Mouse (Mus musculus): Measurements from ENCODE around the gene Schip1.

The Schip1 gene

GRCm38 (mm10) chr3:68664337-68664736, 599.7 kb downstream of the Schip1 start:
- DNase-seq (ENCODE audit: low read depth, low spot score), result no peak

GRCm38 (mm10) chr3:68666377-68666776, 601.8 kb downstream of the Schip1 start:
- DNase-seq (ENCODE audit: low read depth, low spot score), result no peak

DNA sequence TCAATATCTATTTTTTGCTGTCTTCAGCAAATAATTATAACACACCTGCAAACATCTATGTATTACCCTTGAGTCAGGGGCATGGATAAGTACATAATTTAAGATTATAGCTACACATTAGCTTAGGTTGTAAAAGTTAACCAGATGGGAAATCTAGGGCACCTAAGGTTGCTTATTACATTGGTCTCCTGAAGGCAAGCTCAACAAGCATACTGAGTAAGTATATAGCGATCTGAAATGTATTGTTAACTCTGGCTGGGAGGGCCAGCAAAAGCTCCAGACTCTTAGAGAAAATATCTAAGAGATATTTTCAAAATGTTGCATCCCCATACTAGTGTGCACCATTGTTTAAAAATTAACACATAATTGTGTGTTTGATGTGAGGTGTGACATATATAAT, 603.2 kb downstream of the Schip1 start:
- no peak for DNase-seq (ENCODE audit: low read depth, low spot score)

- no peak for DNase-seq (ENCODE audit: low read depth, low spot score)
Observed at GRCm38 (mm10) chr3:68669418-68669974, 604.9 kb downstream of the Schip1 start.

DNA sequence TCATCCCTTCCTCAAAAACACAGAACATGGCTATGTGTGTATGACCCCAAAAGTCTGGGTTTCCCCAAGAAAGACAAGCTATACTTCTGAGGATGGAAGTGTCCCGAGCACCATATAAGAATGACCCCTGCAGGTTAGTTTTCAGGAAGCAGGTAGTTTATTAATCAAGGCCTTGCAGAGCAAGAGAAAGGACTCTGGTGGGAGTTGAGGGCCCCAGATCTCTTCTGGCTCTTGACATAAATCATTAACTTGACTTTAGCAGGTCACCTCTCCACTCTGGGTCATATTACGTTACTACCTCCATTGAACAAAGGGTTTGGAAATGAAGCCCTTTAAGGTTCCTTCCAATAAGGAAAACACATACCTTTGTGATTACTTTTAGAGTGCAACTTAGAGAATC, 610.1 kb downstream of the Schip1 start:
- no peak for DNase-seq (ENCODE audit: low read depth, low spot score)

DNA sequence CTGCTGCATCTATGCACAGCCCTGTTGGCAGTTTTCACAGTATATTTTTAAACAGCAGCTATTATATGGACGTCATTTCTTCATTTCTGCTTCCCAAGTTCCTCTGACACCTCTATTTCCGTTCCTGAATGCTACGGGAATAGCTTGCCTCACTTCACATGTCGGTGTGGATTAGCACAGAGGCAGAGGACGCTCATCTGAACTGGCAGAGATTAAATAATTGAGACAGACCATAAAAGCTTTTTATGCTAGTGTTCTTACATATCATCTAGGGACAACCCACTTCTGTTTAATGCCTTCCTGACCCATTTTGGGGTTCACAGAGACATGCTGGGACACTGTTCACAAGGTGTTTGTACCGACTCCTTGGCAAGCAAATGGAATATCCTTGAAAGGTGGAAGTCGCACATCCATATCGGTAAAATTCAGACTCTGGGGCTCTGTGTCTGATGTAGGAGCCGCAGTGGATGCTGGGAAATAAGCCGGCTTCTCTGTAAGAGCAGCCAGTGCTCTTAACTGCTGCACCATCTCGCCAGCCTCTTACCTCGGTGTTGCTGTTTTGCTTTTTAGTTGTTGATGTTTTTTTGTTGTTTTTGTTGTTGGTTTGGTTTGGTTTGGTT, 610.7 kb downstream of the Schip1 start:
- DNase-seq (ENCODE audit: low read depth, low spot score), result no peak
